Mouse (Mus musculus) lung, adult 2 months (tissue): ENCODE results near the gene Galntl6. TPM values are rescaled to one million over a fixed set of nuclear protein-coding genes. Genes with fewer than 3 reads are reported as not detected.

Source experiments
- DNase-seq: peaks from one replicate; pipeline ENCODE4 v3.0.0; 2022
- H3K4me1 ChIP-seq: fragments of 200-500 bp; 2 replicates; pipeline ENCODE4 v1.6.1; 2011; ENCODE audit warnings: low read length; ENCODE audit not compliant: control insufficient read depth, insufficient read depth
- H3K4me3 ChIP-seq: fragments of 200-500 bp; replicated peaks from 2 replicates; pipeline ENCODE3; 2011; ENCODE audit warnings: low read depth, mild to moderate bottlenecking, control low read depth, low read length; ENCODE audit errors: extremely low read depth
- CTCF ChIP-seq: fragments of 200-500 bp; IDR thresholded peaks from 2 replicates; pipeline ENCODE4 v1.5.1; 2011; ENCODE audit warnings: mild to moderate bottlenecking, low read length, control low read depth; ENCODE audit not compliant: insufficient read depth
- POLR2A ChIP-seq: fragments of 200-500 bp; IDR thresholded peaks from 2 replicates; pipeline ENCODE4 v1.6.1; 2011; ENCODE audit warnings: low read depth, mild to moderate bottlenecking, control low read depth, low read length, borderline replicate concordance; ENCODE audit errors: extremely low read depth
- WGBS: fragments of 180-500 bp; shearing (Covaris S2); methylation state at CpG from one replicate; pipeline ENCODE4 v1.1.7; 2018; 5-methylcytosine and 5-hydroxymethylcytosine counted together
- polyA plus RNA-seq: library from polyadenylated mRNA; depleted of rRNA; stranded (reverse); fragments of >200 nt; gene quantifications from 2 replicates; pipeline ENCODE4 v1.2.3, GENCODE M21; 2012

Gene Galntl6
- polyA plus RNA-seq, 1 experiment: 0.09 TPM

DNA sequence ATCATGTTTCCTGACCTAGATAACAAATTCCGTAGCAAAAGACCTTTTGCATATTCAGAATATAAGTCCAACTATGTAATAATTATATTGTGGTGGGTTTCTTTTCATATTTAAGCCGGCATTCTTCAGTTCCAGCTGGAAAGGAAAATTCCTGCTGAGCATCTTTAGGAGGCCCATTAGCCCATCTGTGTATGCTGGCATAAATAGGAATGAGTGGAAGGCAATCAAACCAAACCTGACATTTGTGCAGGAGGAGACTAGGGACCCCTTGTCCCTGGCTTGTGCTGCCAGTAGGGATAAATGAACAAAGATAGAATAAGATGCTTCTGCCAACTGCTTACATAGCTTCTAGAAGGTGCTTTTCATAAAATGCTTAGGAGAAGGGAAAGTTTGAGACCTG lies 243.4 kb downstream of the Galntl6 start:
- DNase-seq: no peak
- 69% methylated on average over 2 of the region's 2 CpGs for WGBS
- Histone ChIP-seq H3K4me1 (no peaks in the 10 kb centered on the region), H3K4me3 (no peak overlapping the region)
- no peak for TF ChIP-seq POLR2A
- TF ChIP-seq CTCF: no peak

DNA sequence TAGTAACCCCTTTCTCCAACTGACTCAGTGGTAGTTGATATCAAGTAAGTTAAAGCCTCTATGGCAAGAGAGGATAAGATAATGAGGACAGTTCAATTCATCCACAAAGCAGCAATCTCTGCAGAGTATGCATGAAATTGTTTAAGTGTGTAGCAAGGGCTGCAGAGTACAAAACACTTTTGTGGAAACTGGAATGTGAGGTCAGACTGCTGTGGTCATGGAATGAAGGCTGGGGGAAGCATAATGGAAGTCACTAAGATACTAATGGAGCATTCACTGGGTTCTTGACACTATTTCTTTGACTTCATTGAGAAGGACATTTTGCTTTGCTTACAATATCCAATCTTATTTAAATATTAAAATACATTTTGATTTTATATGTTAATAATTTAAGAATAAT lies 252.4 kb downstream of the Galntl6 start:
- no peaks in the 10 kb centered on the region for H3K4me1 ChIP-seq

DNA sequence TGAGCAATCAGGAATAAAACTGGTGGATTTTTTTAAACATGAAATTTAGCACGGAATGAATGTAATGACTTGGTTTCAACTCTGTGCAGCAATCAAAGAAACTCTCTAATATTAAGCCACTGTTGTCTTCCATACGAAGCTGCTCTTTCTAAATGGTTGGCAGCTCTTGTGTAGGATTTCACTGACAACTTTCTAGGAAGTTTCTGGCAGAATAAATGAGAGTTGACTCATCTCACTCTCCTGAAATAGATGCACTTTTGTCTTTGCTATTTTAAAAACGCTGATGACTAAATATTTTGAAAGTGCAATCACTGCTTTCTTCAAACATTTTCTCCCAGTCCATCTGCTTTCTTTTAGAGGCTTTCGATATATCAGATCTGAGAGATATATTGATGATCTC lies 256.8 kb downstream of the Galntl6 start:
- no peak for DNase-seq

More for the DNA sequence above, 252.4 kb downstream of the Galntl6 start:
- no peak for DNase-seq
- no peak overlapping the region for H3K4me3 ChIP-seq
- no peak for TF ChIP-seq CTCF
- no peak for TF ChIP-seq POLR2A

DNA sequence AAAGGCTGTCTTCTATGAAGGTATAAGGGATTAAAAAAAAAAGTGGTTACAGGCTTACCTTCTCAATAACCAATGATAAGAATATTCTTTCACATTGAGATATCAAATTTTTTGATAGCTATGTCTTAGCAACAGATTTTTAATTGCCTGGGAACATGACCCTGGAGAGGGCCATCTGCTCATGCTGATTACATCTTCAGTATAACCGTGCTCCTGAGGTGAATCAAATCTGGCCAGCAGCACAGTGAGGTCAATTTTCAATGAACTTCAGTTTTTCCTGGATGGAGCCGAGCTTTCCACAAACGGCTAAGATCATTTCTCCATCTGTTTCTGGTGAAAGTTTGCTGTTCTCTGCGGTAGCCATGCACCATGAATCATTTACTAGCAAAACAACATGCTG lies 306.0 kb downstream of the Galntl6 start:
- Histone ChIP-seq H3K4me1 (no peaks in the 10 kb centered on the region), H3K4me3 (no peak overlapping the region)
- TF ChIP-seq POLR2A: no peak
- TF ChIP-seq CTCF: no peak
- DNase-seq: no peak
- WGBS: 59% methylated on average over 4 of the region's 4 CpGs

More for the DNA sequence above, 256.8 kb downstream of the Galntl6 start:
- TF ChIP-seq POLR2A (no peak), CTCF (no peak)
- 58% methylated on average over 4 of the region's 4 CpGs for WGBS
- Histone ChIP-seq H3K4me1 (no peaks in the 10 kb centered on the region), H3K4me3 (no peak overlapping the region)

DNA sequence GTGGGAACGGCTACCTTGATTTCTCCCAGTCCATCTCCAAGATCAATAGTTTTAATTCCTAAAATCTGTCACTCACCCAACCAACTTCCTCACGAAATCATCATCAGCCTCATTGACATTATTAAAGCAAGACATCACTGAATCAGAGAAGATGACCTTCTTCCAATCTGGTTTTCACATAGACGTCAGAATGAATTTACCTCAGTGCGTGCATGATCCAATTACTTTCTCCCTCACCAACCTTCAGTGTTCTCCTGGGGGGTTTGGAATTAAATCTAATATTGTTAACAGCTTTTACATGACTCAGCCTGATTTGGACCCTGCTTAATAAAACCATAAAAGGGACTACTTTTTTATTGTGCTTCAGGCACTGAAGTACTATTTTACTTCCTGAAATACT lies 307.7 kb downstream of the Galntl6 start:
- 75% methylated on average over 4 of the region's 4 CpGs for WGBS
- H3K4me1 ChIP-seq: no peaks in the 10 kb centered on the region
- no peak overlapping the region for H3K4me3 ChIP-seq
- TF ChIP-seq POLR2A (no peak), CTCF (no peak)
- no peak for DNase-seq

DNA sequence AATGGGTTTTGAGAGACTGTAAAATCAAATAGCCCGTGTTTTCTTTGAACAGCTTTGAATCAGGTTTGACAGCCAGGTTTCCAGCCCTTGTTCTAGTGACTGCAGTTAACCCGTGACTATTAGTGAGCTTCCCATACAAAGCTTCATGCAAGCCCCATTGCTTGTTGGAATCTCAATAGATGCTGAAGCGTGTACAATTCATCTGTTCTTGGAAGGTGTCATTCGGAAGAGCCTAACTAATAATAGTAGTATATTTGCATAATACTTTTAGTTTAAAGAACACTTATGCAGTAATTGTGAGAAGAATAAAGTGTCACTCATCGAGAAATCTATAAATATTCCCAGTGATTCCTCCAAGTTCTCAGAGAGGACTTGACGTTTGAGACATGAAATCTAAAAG lies 314.6 kb downstream of the Galntl6 start:
- Histone ChIP-seq H3K4me1 (no peaks in the 10 kb centered on the region), H3K4me3 (no peak overlapping the region)
- DNase-seq: no peak
- WGBS: 72% methylated on average over 6 of the region's 6 CpGs
- TF ChIP-seq POLR2A (no peak), CTCF (no peak)

DNA sequence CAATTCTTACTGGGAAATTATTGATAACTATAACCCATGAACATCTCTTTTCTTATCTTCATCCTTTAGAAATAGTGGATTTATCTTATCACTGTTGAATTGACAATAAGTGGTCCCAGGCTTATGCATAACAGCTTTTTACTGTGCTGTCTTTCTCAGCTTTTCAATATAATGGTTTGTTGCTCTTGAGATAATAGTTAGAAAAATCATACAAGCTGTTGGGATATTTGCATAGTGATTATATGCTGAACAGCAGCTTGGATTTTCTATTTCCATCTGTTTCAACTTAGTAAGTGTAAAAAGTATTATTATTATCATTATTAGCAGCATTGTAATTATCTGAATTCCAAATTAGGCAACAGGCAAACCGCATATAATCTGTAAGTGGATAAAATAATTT lies 337.1 kb downstream of the Galntl6 start:
- WGBS: 76% methylated on average over 1 of the region's 1 CpGs
- Histone ChIP-seq H3K4me1 (no peaks in the 10 kb centered on the region), H3K4me3 (no peak overlapping the region)
- TF ChIP-seq CTCF (no peak), POLR2A (no peak)
- no peak for DNase-seq

DNA sequence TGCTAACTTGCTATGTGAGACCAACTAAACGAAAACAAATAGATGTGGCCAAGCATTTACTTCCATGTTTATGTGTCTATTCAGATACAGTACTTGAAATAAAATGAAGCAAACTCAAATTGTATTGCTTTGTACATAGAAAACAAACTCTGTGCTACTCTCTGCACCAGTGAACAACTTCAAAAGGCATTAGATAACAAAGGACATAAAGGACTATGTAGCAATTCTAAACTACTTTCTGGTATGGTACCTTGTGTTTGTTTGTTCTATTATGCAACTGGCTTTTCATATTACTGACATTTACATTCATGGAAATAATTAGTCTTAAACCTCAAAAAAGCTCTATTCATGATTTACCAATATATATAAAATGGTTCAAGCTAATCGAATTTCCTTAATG lies 344.4 kb downstream of the Galntl6 start:
- TF ChIP-seq POLR2A (no peak), CTCF (no peak)
- WGBS: 55% methylated on average over 2 of the region's 2 CpGs

DNA sequence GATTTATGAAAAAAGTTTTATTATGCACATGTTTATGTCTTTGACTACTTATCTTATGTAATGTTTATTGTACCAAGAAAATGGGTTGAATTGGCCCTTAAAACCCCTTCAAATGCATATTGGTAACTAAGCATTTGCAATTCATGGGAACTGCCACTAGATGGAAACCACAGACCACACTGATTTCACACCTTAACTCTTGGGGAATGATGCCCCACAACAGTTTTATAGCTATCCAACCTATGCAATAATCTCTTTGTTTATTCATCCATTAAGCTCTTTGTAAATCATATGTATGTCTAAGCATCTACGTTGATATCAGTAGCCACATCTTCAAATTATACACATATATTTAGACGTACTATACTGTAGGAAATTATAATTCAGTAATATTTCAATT lies 346.3 kb downstream of the Galntl6 start:
- no peaks in the 10 kb centered on the region for H3K4me1 ChIP-seq
- no peak for DNase-seq
- WGBS: 48% methylated on average over 2 of the region's 2 CpGs
- TF ChIP-seq POLR2A (no peak), CTCF (no peak)
- no peak overlapping the region for H3K4me3 ChIP-seq

More for the DNA sequence above, 344.4 kb downstream of the Galntl6 start:
- Histone ChIP-seq H3K4me3 (no peak overlapping the region), H3K4me1 (no peaks in the 10 kb centered on the region)
- no peak for DNase-seq

DNA sequence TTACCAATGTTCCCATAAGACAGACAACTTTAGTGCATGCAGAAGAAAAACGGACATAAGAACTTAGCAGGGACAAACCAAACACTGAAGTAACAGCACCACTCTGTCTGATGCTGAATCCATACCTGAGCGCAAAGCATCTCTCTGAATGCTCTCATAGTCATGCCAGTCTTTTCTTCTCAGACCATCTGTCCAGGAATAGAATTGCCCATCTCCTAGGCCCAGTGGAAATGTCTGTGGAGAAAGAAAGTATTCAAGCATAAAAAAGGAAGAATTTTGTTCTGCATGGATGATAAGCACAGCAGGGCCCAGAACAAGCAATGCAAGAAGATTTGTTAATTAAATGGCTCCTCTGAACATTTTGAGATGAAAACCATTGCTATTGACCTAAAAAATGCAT lies 376.7 kb downstream of the Galntl6 start:
- H3K4me1 ChIP-seq: no peaks in the 10 kb centered on the region

DNA sequence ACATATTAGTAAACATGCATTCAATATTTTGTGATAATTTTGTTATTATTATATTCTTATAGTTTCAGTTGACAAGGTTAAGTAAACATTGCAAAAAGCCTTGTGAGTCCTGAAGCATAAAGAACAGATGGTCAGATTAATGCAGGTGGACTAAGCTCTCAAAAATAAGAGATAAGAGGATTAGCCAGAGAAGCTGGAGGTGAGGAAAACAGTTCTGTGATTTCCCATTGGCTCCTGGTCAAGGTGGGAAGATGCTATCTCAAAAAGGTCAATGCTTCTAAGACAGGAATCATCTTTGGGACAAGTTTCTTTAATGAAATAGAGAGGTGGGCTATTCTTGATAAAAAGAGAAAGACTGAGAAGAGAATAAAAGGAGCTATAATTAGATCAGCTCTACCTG lies 377.8 kb downstream of the Galntl6 start:
- Histone ChIP-seq H3K4me3 (no peak overlapping the region), H3K4me1 (no peaks in the 10 kb centered on the region)
- no peak for DNase-seq
- TF ChIP-seq CTCF: no peak
- no peak for TF ChIP-seq POLR2A

More for the DNA sequence above, 376.7 kb downstream of the Galntl6 start:
- no peak for TF ChIP-seq POLR2A
- no peak for TF ChIP-seq CTCF
- WGBS: 83% methylated on average over 2 of the region's 2 CpGs
- no peak for DNase-seq
- H3K4me3 ChIP-seq: no peak overlapping the region
